Mouse (Mus musculus) liver, postnatal 0 days (tissue): ENCODE results near the gene C1qc.

Source experiments
- CTCF ChIP-seq: sonication (generic); IDR thresholded peaks from 2 replicates; pipeline ENCODE4 v1.5.1; 2016; ENCODE audit warnings: antibody characterized with exemption, low read depth
- EP300 ChIP-seq: IDR thresholded peaks from 2 replicates; pipeline ENCODE4 v1.6.1; 2016; ENCODE audit warnings: antibody characterized with exemption, low read depth, mild to moderate bottlenecking

GRCm38 (mm10) chr4:136925804-136926203 is 32.9 kb upstream of the C1qc start:
- TF ChIP-seq CTCF (no peak), EP300 (no peak)
